Mouse (Mus musculus) testis, adult 2 months (tissue): ENCODE measurements around the gene Agbl2. TPM values are rescaled to one million over a fixed set of nuclear protein-coding genes. Genes with fewer than 3 reads are reported as not detected.

Source experiments
- H3K27ac ChIP-seq: fragments of 200-500 bp; 2 replicates; pipeline ENCODE4 v1.5.1; 2012; ENCODE audit warnings: low read depth, low read length; ENCODE audit not compliant: control insufficient read depth, insufficient read depth
- H3K27me3 ChIP-seq: fragments of 200-500 bp; 2 replicates; pipeline ENCODE4 v1.6.1; 2012; ENCODE audit warnings: mild to moderate bottlenecking, low read length, moderate library complexity; ENCODE audit not compliant: control insufficient read depth, insufficient read depth
- H3K36me3 ChIP-seq: fragments of 200-500 bp; 2 replicates; pipeline ENCODE4 v1.6.1; 2012; ENCODE audit warnings: mild to moderate bottlenecking, low read length; ENCODE audit not compliant: control insufficient read depth, insufficient read depth
- H3K4me1 ChIP-seq: fragments of 200-500 bp; 2 replicates; pipeline ENCODE4 v1.6.1; 2012; ENCODE audit warnings: low read length; ENCODE audit not compliant: control insufficient read depth, insufficient read depth
- H3K4me3 ChIP-seq: fragments of 200-500 bp; 2 replicates; pipeline ENCODE4 v1.5.1; 2012; ENCODE audit warnings: low read depth, mild to moderate bottlenecking, low read length, moderate library complexity, mixed read lengths; ENCODE audit not compliant: control insufficient read depth
- CTCF ChIP-seq: fragments of 200-500 bp; IDR thresholded peaks from 2 replicates; pipeline ENCODE4 v1.5.1; 2012; ENCODE audit warnings: low read depth, mild to moderate bottlenecking, inconsistent platforms, low read length, moderate library complexity; ENCODE audit not compliant: control insufficient read depth, insufficient read depth, insufficient replicate concordance
- POLR2A ChIP-seq: fragments of 200-500 bp; IDR thresholded peaks from 2 replicates; pipeline ENCODE4 v1.6.1; 2012; ENCODE audit warnings: low read depth, mild to moderate bottlenecking, inconsistent platforms, low read length, moderate library complexity; ENCODE audit not compliant: control insufficient read depth
- polyA plus RNA-seq: library from polyadenylated mRNA; depleted of rRNA; stranded (reverse); fragments of >200 nt; gene quantifications from 2 replicates; pipeline ENCODE4 v1.2.3, GENCODE M21; 2012

The Agbl2 gene
- polyA plus RNA-seq, 1 experiment, result 76.0 TPM

DNA sequence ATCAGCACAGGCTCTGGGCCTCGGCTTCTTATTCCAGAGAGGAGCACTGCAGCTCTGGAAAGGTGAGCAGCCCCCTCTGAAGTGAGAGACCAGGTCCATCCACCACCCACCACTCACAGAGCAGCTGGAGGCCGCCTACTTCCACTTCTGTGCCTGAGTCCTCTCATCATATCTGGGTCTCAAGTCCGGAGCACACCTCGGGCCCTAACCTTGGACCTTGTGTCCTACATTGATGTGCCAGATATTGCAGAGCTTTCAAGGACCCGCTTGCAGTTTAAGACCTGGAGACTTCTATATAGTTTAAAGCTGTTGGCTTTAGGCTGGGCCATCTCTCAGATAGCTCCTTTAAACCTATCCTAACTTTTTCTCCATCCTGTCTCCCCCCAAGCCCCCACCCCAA, 51.0 kb downstream of the Agbl2 start:
- no peaks in the 10 kb centered on the region for H3K4me1 ChIP-seq
- H3K27me3 ChIP-seq, result no peaks in the 10 kb centered on the region
- no peak overlapping the region for H3K4me3 ChIP-seq
- H3K27ac ChIP-seq, result no peak overlapping the region
- TF ChIP-seq CTCF (no peak), POLR2A (no peak)
- no peaks in the 10 kb centered on the region for H3K36me3 ChIP-seq

- Histone ChIP-seq H3K4me3 (no peak overlapping the region), H3K36me3 (no peaks in the 10 kb centered on the region), H3K4me1 (no peaks in the 10 kb centered on the region), H3K27me3 (no peaks in the 10 kb centered on the region), H3K27ac (no peak overlapping the region)
- TF ChIP-seq POLR2A, result no peak
- no peak for TF ChIP-seq CTCF
Observed at GRCm38 (mm10) chr2:90838621-90839020, 56.1 kb downstream of the Agbl2 start.

DNA sequence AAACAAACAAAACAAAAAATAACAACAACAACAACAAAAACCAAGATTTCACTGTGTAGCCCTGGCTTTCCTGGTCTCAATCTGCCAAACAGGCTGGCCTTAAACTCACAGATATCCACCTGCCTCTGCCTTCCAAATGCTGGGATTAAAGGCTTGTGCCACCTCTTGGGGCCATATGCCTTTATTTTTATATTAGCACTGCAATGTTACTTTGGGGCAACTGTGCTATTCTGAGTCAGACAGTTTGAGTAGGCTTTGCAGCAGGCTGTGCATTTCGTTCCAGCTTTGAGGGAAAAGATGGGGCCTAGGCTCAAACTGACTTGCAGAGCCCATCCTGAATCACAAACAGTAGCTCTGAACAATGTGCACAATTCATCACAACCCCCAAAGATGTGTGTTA, 61.1 kb downstream of the Agbl2 start:
- TF ChIP-seq POLR2A, result no peak
- TF ChIP-seq CTCF, result no peak
- Histone ChIP-seq H3K4me1 (peaks cover 3% of the 10 kb centered on the region; the same call in 1 of the 2 replicates), H3K27ac (no peak overlapping the region), H3K36me3 (no peaks in the 10 kb centered on the region), H3K27me3 (no peaks in the 10 kb centered on the region), H3K4me3 (no peak overlapping the region)

DNA sequence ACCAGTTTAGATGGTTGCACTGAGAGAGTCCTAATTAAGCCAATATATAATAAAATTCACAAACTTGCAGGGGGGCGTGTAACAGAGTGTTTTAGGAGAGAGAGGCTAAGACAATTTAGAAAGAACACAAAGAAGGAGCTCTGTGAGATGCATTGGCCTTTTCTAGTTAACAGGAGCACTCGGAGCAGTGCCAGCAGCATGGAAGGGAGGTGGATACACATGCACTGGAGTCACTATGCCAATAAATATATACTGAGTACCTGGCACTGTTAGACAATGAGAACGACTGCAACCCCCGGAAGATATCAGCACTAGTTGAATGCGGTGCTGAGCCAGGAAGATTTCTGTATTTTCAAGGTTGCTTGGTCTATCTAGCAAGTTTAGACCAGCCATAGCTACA, 61.7 kb downstream of the Agbl2 start:
- no peaks in the 10 kb centered on the region for H3K36me3 ChIP-seq
- TF ChIP-seq POLR2A (no peak), CTCF (no peak)

GRCm38 (mm10) chr2:90845234-90845633, 62.7 kb downstream of the Agbl2 start:
- Histone ChIP-seq H3K36me3 (no peaks in the 10 kb centered on the region; the same call in 1 of the 2 replicates), H3K4me3 (peak overlapping the region; percentile 9; the same call in 1 of the 2 replicates), H3K27ac (no peak overlapping the region), H3K27me3 (no peaks in the 10 kb centered on the region), H3K4me1 (peaks cover 3% of the 10 kb centered on the region; the same call in 1 of the 2 replicates)
- TF ChIP-seq POLR2A, result no peak
- no peak for TF ChIP-seq CTCF

More for the DNA sequence above, 61.7 kb downstream of the Agbl2 start:
- no peak overlapping the region for H3K4me3 ChIP-seq
- H3K27me3 ChIP-seq, result no peaks in the 10 kb centered on the region
- no peak overlapping the region for H3K27ac ChIP-seq
- peaks cover 3% of the 10 kb centered on the region; the same call in 1 of the 2 replicates for H3K4me1 ChIP-seq

GRCm38 (mm10) chr2:90846171-90846570, 63.6 kb downstream of the Agbl2 start:
- Histone ChIP-seq H3K27ac (no peak overlapping the region; the same call in 1 of the 2 replicates), H3K4me1 (peaks cover 3% of the 10 kb centered on the region), H3K27me3 (no peaks in the 10 kb centered on the region), H3K4me3 (peak overlapping the region; percentile 99), H3K36me3 (no peaks in the 10 kb centered on the region; the same call in none of the 2 replicates)
- TF ChIP-seq CTCF, result no peak

GRCm38 (mm10) chr2:90846597-90846954, 64.0 kb downstream of the Agbl2 start:
- Histone ChIP-seq H3K4me1 (peaks cover 3% of the 10 kb centered on the region), H3K36me3 (no peaks in the 10 kb centered on the region; the same call in none of the 2 replicates), H3K4me3 (peak overlapping the region; percentile 99), H3K27me3 (no peaks in the 10 kb centered on the region), H3K27ac (peak overlapping the region; percentile 93)
- TF ChIP-seq CTCF (no peak), POLR2A (no peak)
